Mouse (Mus musculus): ENCODE measurements around the gene Eif4enif1.

Eif4enif1 gene

DNA sequence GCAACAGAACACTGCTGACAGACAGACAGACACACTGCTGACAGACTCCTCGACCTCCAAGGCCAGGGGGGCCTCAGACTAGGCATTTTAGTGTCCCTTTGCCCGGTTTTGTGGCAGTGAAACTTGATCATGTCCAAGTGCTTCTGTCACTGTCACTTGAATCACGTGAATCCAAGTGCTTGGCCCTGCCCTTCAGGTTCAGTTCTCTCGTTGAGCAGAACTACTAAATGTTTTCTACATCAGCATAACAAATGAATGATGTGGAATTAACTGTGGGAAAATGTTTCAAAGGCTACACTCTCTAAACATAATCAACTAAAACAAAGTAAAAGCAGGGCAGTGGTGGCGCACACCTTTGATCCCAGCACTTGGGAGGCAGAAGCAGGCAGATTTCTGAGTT is 76.2 kb downstream of the Eif4enif1 start:
- no peak for DNase-seq

DNA sequence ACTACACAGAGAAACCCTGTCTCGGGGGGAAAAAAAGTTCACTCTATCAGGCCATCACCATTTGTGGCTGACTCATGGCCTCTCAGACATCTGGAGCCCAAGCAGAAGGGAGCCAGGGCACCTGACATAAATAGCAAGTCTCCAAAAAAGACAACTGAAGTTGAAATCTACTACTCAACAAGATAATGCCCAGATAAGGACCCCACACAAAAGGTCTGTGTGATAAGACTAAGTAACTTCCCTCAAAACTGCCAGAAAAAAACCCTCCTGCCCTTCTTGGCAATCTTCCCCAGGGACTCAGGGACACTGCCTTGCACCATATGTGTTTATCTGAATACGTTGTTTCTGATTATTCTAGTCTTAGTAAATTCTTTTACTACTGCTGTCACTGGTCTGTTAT is 77.5 kb downstream of the Eif4enif1 start:
- DNase-seq, result no peak

DNA sequence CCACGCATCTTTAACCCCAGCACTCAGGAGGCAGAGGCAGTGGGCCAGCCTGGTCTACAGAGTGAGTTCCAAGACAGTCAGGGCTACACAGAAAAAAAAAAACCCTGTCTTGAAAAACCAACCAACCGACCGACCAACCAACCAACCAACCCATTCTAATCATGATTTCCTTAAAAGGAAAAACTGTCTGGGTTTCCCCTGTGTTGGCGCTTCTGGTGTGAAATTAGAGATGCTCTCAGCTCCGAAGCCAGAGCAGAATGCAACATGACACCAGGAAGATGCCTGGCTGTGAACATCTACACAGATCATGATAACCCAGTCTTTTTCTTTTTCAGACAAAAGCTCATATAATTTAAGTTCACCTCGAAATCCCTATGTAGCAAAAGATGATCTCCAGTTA is 80.7 kb downstream of the Eif4enif1 start:
- DNase-seq, result no peak

DNA sequence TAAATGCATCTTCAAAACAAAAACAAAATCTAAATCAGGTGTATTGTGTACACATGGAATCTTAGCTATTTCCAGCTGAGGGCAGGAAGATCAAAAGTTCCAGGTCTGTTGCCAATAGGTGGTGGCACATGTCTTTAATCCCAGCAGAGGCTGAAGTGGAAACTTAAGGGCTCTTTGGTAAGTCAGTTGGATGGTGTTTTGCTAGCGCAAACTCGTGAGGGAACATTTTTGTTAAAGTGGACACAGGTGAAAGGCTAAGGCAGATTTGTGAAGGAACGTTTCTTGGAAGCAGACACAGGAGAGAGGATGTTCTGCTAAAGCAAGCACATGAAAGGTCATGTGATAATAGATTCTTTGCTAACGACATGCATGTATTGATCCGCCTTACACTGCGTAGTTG is 81.5 kb downstream of the Eif4enif1 start:
- DNase-seq, result no peak

DNA sequence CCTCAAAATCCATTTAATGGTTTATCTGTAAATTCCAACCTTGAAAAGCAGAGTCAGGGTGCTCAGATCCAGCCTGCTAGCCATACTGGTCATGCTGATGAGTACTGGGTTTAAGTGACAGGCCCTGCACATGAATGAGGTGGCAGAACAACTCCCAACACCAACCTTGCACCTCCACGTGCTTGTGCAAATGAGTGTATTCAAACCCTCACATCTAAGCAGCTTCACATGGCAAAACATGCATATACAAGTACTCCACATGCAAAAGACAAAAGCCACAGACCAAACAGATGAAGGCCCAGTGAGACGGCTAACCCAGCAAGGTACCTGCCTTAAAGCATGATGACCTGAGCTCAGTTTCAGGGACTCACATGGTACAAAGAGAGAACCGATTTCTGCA is 83.7 kb downstream of the Eif4enif1 start:
- DNase-seq, result no peak

DNA sequence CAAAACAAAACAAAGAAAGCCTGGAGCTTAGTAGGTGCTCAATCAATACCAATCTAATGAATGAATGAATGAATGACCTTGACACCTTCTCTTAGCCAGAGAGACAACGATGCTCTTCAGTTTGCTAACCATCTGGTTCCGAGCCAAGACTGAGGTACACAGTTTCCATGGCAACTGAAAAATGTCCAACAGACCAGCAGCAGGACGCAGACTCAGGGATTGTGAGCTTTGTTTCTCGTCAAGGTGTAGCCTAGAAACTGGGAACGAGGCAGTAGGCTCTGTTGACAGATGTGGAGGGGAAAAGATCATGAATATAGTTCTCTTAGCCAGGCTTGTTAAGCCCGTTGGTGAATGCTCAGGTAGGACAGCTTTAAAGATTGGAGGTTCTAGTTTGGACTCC is 84.9 kb downstream of the Eif4enif1 start:
- DNase-seq, result peak; percentile 40 to 65

DNA sequence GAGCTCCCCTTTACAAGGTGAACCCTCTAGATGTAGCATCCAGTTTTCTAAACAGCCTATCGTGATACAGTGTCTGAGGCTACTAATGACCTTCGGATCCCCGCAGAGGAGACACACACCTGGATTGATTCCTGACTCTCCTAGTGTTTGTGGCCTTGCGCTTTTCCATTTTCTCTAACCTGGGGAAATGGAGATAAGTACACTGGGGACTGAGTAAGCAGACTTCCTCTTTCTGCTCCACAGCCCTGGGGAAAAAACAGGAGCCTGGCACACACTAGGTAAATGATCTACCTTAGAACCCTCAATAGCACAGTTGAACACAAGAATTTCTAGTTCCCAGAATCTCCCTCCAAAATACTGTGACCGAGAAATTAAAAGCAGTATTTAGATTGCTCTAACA is 85.7 kb downstream of the Eif4enif1 start:
- DNase-seq, result no peak

DNA sequence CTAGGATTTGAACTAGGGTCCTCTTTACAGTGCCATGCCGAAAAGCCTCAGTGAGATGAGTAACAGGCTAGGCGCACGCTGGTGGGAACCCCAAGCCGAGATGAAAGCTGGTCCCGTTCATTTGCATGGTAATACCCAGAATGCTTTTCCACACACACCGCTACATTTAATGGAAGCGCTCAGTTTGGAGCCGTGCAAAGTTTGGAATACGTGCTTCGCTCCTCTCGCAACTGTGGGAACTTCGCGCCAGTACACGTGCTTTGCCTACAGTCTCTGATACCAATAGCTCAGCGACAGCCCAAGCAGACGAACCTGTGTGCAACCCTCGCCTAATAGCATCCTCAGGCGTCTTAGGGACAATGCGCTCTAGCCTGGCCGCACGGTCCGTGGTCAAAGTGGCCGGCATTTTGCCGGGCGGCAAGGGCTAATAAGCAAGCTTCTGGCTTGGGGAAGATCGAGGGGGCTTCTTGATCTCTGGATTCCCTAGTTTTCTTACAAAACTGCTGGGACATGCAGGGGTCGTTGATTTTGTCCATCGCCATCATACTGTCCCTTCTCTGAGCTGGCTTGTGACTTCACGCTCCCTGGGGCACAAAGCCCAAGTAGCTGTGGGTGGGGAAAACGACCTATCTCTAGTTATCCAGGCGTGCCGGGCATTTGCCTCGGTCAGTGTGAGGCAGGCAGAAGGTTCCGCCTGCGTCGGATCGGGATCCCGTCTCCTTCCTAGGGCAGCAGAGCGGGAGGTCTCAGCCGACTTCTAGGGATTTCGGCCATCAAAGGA is 86.5 kb downstream of the Eif4enif1 start, which contains the start of gene Patz1:
Gene Patz1 (plus strand): TSS at position 354 of the 781 bp plus-strand sequence.
- peak; percentile 57 to 67 for DNase-seq

DNA sequence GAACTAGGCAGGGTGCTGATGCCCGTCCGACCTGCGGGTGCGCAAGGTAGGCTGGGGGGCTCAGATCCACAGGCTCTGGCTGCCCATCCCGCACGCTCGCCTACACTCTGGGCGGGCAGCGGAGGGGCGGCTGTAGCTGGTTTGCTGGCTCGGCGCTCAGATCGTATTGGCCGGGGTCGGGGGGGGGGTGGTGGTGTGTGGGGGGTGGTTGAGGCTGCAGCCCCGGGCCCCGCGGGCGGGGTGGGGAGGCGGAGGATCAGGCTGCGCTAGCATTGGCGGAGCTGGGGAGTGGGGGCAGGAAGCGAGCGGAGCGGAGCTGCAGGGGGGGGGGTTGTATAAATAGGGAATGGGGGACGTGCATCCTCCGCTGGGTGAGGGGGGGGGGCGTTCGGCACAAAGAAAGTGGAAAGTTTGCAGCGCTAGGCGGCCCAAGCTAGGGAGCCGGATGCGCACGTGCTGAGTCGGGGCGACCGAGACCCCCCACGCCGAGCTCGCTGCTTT is 87.2 kb downstream of the Eif4enif1 start:
- DNase-seq, result peak in 1 of 2 experiments; percentile 80

DNA sequence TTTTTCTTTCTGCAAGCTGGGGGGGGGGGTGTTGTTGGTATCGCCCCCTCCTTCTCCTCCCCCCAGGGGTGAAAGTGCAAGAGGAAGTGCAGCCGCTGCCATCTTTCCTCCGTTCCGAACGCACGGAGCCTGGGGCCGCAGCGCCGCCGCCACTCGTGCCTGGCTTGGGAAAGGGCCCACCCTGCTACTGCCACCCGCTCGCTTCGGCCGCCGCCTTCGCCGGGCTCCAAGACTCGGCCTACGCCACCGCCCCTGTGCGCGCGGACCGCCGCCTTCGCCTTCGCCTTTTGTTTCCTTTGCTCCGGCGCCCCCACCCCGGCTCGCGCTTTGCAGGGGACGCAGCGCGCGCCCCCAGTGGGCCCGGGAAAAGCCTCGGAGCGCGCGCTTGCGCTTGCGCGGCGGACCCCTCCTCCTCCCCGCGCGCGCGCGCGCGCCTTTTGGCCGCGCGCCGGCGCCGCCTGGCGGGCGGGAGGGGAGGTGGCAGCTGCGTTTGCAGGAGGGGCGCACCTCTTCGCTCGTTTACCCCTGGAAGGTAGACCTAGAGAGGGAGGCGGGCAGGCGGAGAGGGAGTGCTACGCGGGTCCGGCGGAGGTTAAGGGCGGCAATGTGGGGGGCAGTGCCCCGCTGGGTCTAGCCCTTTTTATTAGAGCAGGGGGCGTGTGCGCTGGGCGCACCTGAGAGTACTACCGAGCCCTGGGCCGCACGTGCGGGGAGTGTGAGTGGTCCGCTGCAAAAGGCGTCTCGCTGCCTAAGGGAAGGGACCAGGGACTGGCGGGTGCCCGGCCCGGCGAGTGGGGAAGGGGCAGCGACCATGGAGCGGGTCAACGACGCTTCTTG is 87.8 kb downstream of the Eif4enif1 start:
- peak; percentile 83 for DNase-seq

DNA sequence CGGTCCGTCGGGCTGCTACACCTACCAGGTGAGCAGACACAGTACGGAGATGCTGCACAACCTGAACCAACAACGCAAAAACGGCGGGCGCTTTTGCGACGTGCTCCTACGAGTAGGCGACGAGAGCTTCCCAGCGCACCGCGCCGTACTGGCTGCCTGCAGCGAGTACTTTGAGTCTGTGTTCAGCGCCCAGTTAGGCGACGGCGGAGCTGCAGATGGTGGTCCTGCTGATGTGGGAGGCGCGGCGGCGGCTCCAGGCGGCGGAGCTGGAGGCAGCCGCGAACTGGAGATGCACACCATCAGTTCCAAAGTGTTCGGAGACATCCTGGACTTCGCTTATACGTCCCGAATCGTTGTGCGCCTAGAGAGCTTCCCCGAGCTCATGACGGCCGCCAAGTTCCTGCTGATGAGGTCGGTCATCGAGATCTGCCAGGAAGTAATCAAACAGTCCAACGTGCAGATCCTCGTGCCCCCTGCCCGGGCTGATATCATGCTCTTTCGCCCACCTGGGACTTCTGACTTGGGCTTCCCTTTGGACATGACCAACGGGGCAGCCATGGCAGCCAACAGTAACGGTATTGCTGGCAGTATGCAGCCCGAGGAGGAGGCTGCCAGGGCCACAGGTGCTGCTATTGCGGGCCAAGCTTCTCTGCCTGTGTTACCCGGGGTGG is 88.6 kb downstream of the Eif4enif1 start:
- peak; percentile 60 to 61 for DNase-seq

DNA sequence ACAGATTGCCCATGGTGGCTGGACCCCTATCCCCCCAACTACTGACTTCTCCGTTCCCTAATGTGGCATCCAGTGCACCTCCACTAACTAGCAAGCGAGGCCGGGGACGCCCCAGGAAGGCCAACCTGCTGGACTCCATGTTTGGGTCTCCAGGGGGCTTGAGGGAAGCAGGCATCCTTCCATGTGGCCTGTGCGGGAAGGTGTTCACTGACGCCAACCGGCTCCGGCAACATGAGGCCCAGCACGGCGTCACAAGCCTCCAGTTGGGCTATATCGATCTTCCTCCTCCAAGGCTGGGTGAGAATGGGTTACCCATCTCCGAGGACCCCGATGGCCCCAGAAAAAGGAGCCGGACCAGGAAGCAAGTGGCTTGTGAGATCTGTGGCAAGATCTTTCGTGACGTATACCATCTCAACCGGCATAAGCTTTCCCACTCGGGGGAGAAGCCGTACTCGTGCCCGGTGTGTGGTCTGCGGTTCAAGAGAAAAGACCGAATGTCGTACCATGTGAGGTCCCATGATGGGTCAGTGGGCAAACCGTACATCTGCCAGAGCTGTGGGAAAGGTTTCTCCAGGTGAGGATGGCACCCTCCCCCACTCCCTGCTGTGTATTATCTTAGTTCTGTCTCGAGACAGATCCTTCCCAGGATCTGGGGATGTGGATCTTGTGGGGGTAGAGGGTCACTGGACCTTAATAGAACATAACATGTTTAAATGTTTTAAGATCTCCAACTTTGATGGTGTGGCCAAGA is 89.3 kb downstream of the Eif4enif1 start:
- DNase-seq, result peak; percentile 27 to 31

DNA sequence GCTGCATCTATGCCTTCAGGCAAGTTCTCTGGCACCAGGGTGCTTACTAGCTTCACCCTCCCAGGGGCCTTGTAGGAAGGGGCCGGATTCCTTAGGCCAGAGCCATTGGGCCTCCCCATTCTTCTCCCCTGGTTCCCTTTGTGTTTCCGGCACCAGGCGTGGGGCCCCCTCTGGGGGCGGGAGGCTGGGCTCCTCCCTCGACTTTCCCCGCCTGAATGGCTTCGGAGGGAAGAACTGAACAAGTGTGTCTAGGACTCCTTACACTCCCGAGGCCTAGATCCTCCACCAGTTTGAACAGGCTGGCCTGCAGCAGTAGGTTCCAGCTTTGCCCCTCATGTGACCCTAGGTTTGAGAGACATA is 89.8 kb downstream of the Eif4enif1 start:
- peak; percentile 26 to 28 for DNase-seq

DNA sequence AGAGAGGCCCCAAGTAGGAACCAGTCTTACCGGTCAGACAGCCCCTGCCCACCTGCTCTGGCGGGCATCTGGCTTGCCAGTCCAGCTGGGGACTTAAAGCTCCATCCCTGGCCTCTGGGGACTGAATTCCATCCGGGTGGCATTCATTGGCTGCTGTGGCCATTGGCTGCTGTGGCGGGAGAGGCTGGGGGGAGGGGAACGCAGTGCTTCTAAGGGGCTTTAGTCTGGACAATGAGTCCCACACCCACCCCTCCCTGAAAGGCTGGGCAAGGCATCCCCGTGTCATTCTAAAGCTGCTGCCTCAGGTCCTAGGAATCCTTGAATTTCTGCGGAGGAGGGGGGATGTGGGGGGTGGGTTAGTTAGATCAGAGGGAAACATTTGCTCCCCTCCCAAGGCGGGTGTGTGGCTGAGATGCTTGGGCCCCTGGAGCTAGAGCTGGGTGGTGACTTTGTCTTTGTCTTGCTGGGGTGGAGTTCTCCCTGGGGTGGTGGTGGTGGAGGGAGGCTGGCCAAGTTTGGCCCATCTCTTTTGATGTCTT is 90.6 kb downstream of the Eif4enif1 start:
- peak in 1 of 2 experiments; percentile 22 for DNase-seq

DNA sequence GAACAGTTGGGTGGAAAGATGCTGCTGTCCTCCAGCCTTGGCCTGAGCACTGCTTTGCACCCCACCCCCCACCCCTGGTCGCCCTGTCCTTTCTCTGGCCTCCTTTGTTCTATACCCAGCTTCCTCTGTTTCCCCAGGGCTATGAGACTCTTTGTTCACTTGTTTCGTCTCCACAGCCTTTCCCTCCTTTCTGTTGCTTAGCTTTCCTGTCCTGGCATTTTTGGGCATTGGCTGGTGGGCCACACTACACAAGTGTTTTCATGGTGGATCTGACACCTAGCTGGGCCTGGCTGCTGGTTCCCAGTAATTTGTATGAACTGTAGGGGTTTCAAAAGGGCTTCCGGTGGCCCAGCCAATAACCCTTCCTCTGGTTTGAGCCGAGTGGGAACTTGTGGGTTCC is 91.2 kb downstream of the Eif4enif1 start:
- DNase-seq, result no peak
